Mouse (Mus musculus) brain, embryonic 14.5 days (tissue): ENCODE measurements around the gene Chst1.

Experiments used
- CTCF ChIP-seq: fragments of 200-500 bp; IDR thresholded peaks from 2 replicates; pipeline ENCODE4 v1.5.1; 2012; ENCODE audit warnings: inconsistent platforms, mild to moderate bottlenecking, moderate library complexity, borderline replicate concordance; ENCODE audit not compliant: insufficient read depth, insufficient read length; ENCODE audit errors: extremely low read depth
- POLR2A ChIP-seq: fragments of 200-500 bp; IDR thresholded peaks from 2 replicates; pipeline ENCODE4 v1.6.1; 2012; ENCODE audit warnings: mild to moderate bottlenecking, inconsistent platforms, borderline replicate concordance; ENCODE audit not compliant: poor library complexity, insufficient read depth, insufficient read length, severe bottlenecking; ENCODE audit errors: extremely low read depth

DNA sequence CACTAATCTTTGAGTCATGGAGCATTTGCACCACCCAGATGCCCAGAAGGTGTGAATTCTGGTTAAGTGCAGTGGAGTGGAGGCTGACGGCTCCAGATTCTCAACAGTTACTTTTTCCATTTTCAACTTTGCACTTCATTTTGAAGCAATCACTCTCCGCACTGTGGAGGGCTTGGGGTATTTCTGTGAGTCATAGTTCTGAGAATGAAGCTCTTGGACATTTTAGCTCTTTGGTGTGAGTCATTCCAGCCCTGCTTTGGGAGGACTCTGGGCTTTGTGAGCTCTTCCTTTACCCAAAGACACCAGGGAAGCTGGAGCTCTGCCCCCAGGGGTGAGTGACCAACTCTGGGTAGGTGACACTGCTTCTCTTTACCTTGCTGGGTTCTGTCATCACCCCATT, 28.1 kb downstream of the Chst1 start:
- no peak for TF ChIP-seq CTCF
- no peak for TF ChIP-seq POLR2A
